Mouse (Mus musculus): ENCODE measurements around the gene Grb7. TPM values are rescaled to one million over a fixed set of nuclear protein-coding genes. Genes with fewer than 3 reads are reported as not detected.

Gene Grb7
- polyA plus RNA-seq, 1 experiment from 2014 or later = 36.0 TPM

DNA sequence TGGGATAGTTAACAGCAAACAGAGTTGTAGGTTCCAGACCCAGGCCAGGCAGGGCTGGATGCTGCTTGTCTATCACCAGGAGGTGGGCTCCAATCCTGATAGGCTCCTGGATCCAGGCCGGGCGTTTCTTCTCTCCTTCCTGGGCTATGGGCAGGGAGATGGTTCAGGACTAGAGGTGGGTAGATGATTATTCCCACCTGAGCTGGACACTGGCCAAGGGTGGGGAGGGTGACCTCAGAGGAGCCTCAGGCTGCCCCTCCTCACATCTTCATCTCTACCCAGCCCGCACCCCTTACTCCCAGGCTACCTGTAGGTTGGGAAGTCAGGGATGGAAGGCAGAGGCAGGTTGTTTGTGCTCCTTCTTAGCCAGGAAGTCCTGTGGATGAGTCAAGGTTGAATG lies 3.2 kb downstream of the Grb7 start:
- Histone ChIP-seq H3K9me3 (replicated peaks; ENCODE audit: control insufficient read depth, low read length) (no peaks in the 10 kb centered on the region), H3K27me3 (ENCODE audit: control insufficient read depth, insufficient read depth, low read depth, low read length) (peaks cover 32% of the 10 kb centered on the region), H3K27ac (ENCODE audit: low read length) (no peak overlapping the region), H3K4me3 (ENCODE audit: low read depth, low read length) (peak overlapping the region; percentile 53), H3K4me2 (ENCODE audit: low read depth, low read length) (peak overlapping the region; percentile 56), H3K36me3 (ENCODE audit: control insufficient read depth, insufficient read depth) (peaks cover 10% of the 10 kb centered on the region), H3K9ac (ENCODE audit: low read depth, low read length) (no peak overlapping the region), H3K4me1 (ENCODE audit: control insufficient read depth, low read depth, low read length) (no peaks in the 10 kb centered on the region; the same call in 1 of the 2 replicates)
- 62% methylated on average over 3 of the region's 3 CpGs for WGBS (ENCODE audit: insufficient replicate concordance)
- no peak for ATAC-seq (ENCODE audit: low read depth)

DNA sequence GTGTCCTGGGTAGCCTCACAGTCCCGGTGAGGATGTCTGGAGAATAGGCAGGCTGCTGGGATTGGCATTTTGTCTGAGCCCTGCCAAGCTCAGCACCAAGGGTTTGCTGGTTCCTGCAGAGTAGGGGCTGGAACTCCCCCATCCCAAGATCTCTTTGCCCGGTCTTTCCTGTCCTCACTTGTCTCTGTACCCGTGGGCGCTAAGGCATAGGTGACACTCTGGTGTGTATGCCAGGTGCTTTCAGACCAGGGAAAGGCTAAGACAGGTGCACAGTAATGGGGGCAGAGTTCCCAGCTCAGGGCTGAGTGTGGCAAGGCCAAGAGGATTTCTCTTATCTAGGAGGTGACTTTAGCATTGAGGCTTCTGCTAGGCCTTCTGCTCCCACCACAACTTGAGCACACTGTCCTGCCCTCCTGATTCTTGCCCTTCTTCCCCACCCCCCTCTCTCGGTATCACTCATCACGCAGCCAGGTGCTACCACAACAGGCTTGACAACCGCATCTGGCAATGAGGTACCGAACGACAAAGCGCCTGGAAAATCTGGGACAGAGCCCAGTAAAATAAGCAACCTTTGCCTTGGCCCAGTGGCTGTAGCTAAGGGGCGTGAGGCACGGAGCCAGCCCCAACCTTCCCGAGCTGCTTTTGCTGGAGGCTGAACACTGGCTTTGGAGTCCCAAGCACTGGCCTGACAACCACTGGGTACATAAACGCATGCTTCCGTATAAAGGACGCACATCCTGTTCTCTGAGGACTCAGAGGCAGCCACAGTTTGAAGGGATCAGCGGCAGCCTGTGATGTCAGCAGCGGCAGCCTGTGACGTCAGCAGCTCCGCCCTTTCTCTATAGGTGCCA lies 4.0 kb downstream of the Grb7 start:
- no peak overlapping the region for H3K27ac ChIP-seq (ENCODE audit: low read length)
- H3K9me3 ChIP-seq (replicated peaks; ENCODE audit: control insufficient read depth, low read length) = no peaks in the 10 kb centered on the region
- H3K9ac ChIP-seq (ENCODE audit: low read depth, low read length) = no peak overlapping the region
- 66% methylated on average over 20 of the region's 20 CpGs for WGBS (ENCODE audit: insufficient replicate concordance)
- H3K27me3 ChIP-seq (ENCODE audit: control insufficient read depth, insufficient read depth, low read depth, low read length) = peaks cover 32% of the 10 kb centered on the region
- peaks cover 13% of the 10 kb centered on the region for H3K36me3 ChIP-seq (ENCODE audit: control insufficient read depth, insufficient read depth)
- no peak for ATAC-seq (ENCODE audit: low read depth)
- H3K4me2 ChIP-seq (ENCODE audit: low read depth, low read length) = peak overlapping the region; percentile 56
- H3K4me3 ChIP-seq (ENCODE audit: low read depth, low read length) = peak overlapping the region; percentile 9; the same call in 1 of the 2 replicates
- no peaks in the 10 kb centered on the region; the same call in 1 of the 2 replicates for H3K4me1 ChIP-seq (ENCODE audit: control insufficient read depth, low read depth, low read length)

DNA sequence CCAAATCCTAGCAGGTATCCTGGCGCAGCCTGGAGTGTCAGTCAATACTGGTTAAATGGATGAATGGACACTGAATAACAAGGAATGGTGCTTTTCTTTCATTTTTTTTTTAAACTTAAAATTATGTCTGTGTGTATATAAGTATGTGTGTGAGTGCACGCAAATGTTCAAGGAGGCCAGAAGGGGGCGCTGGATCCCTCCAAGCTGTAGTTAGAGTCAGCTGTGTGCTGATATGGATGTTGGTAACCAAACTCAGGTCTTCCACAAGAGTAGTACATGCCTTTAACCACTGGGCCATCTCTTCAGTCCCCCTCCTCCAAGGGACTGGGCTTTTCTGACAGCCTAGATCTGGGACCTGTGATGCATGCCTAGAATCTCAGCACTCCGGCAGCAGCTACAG lies 9.3 kb downstream of the Grb7 start:
- WGBS (ENCODE audit: insufficient replicate concordance) = 70% methylated on average over 4 of the region's 4 CpGs
- Histone ChIP-seq H3K4me1 (ENCODE audit: control insufficient read depth, low read depth, low read length) (peaks cover 9% of the 10 kb centered on the region), H3K27me3 (ENCODE audit: control insufficient read depth, insufficient read depth, low read depth, low read length) (peaks cover 30% of the 10 kb centered on the region), H3K27ac (ENCODE audit: low read length) (no peak overlapping the region), H3K36me3 (ENCODE audit: control insufficient read depth, insufficient read depth) (peaks cover 13% of the 10 kb centered on the region), H3K4me2 (ENCODE audit: low read depth, low read length) (no peak overlapping the region), H3K9me3 (replicated peaks; ENCODE audit: control insufficient read depth, low read length) (no peaks in the 10 kb centered on the region), H3K4me3 (ENCODE audit: low read depth, low read length) (no peak overlapping the region), H3K9ac (ENCODE audit: low read depth, low read length) (no peak overlapping the region)
- no peak for ATAC-seq (ENCODE audit: low read depth)

DNA sequence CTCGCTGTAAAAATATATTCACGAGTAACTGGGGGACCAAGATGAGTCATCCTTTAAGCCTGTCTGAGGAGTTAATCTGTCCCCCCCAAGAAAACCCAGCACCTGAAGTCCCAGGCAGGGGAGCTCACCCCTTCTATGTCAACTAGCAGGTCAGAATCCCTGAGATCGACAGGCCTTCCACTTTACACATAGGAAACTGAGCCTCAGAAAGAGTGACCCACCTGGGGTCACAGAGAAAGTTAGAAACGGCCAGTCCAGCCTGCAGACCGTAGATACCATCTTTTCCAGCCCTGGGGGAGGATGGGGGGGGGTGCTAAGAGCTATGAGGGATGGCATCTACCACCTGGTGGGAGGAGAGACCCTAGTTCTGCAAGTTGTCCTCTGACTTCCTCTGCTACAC lies 10.4 kb downstream of the Grb7 start:
- H3K9ac ChIP-seq (ENCODE audit: low read depth, low read length) = no peak overlapping the region
- no peak for ATAC-seq (ENCODE audit: low read depth)
- peaks cover 33% of the 10 kb centered on the region for H3K27me3 ChIP-seq (ENCODE audit: control insufficient read depth, insufficient read depth, low read depth, low read length)
- 54% methylated on average over 5 of the region's 5 CpGs for WGBS (ENCODE audit: insufficient replicate concordance)
- H3K4me1 ChIP-seq (ENCODE audit: control insufficient read depth, low read depth, low read length) = peaks cover 9% of the 10 kb centered on the region
- no peak overlapping the region for H3K4me3 ChIP-seq (ENCODE audit: low read depth, low read length)
- no peaks in the 10 kb centered on the region for H3K9me3 ChIP-seq (replicated peaks; ENCODE audit: control insufficient read depth, low read length)
- H3K4me2 ChIP-seq (ENCODE audit: low read depth, low read length) = no peak overlapping the region
- H3K27ac ChIP-seq (ENCODE audit: low read length) = no peak overlapping the region
- peaks cover 13% of the 10 kb centered on the region for H3K36me3 ChIP-seq (ENCODE audit: control insufficient read depth, insufficient read depth)

DNA sequence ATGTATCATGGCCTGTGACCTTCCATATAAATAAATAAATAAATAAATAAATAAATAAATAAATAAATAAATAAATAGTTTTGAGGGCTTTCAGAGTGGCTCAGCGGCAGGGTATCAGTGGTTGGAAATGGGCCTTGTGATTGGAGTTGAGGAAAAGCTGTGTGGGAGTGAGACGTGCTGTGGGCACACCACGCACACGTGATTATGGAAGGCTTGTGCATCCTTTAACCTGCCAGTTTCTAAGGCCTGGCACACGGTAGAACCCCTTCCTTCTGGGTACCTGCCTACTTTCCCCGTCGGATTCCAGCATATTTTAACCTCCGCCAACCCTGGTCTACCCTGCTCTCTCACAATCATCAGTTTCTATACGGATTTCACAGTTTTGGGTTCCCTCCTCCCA lies 10.8 kb downstream of the Grb7 start:
- ATAC-seq (ENCODE audit: low read depth) = no peak
- Histone ChIP-seq H3K4me1 (ENCODE audit: control insufficient read depth, low read depth, low read length) (peaks cover 9% of the 10 kb centered on the region), H3K4me3 (ENCODE audit: low read depth, low read length) (peak overlapping the region; percentile 64), H3K9me3 (replicated peaks; ENCODE audit: control insufficient read depth, low read length) (no peaks in the 10 kb centered on the region), H3K9ac (ENCODE audit: low read depth, low read length) (no peak overlapping the region), H3K4me2 (ENCODE audit: low read depth, low read length) (peak overlapping the region; percentile 79), H3K36me3 (ENCODE audit: control insufficient read depth, insufficient read depth) (peaks cover 11% of the 10 kb centered on the region), H3K27me3 (ENCODE audit: control insufficient read depth, insufficient read depth, low read depth, low read length) (peaks cover 33% of the 10 kb centered on the region), H3K27ac (ENCODE audit: low read length) (peak overlapping the region; percentile 34; the same call in 1 of the 2 replicates)
- 28% methylated on average over 9 of the region's 9 CpGs for WGBS (ENCODE audit: insufficient replicate concordance)

DNA sequence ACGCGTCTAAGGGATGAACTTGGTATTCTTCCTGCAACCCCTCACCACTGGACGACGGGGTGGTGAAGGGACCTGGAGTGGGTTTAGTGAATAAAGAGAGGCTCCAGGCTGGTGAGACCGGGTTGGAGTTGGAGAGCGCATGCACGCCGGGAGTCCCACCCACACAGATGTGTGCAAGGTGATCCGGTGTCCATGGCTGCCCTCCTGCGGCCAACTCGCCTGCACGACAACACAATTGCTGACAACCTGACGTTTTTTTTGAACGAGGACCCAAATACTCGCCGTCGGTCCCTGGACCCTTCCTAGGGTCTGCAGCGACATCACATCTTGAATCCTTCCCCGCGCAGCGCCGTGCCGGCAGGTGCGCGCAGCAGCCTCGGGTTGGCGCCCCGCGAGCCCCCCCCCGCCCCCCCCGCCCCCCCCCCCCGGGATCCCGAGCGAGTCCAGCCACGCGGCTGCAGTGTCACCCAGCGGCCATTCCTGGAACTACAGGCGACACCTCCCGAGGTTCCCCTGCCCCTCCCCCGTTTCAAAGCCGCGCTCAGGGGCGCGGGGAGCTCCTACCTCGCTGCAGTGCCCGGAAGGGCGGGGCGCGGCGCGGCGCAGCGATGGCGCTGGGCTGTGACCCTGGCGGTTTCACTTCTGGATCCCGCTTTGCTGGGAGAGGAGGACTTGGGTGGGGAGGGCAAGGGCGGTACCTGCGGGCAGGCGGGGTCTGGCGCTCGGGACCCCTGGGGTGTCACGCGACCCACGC lies 11.3 kb downstream of the Grb7 start:
- under 1% methylated on average over 52 of the region's 64 CpGs for WGBS (ENCODE audit: insufficient replicate concordance)
- Histone ChIP-seq H3K36me3 (ENCODE audit: control insufficient read depth, insufficient read depth) (peaks cover 10% of the 10 kb centered on the region), H3K4me2 (ENCODE audit: low read depth, low read length) (peak overlapping the region; percentile 79), H3K4me1 (ENCODE audit: control insufficient read depth, low read depth, low read length) (peaks cover 9% of the 10 kb centered on the region), H3K27me3 (ENCODE audit: control insufficient read depth, insufficient read depth, low read depth, low read length) (peaks cover 33% of the 10 kb centered on the region), H3K27ac (ENCODE audit: low read length) (peak overlapping the region; percentile 34; the same call in 1 of the 2 replicates), H3K9ac (ENCODE audit: low read depth, low read length) (peak overlapping the region; percentile 43), H3K9me3 (replicated peaks; ENCODE audit: control insufficient read depth, low read length) (no peaks in the 10 kb centered on the region), H3K4me3 (ENCODE audit: low read depth, low read length) (peak overlapping the region; percentile 64)
- peak; percentile 76 for ATAC-seq (ENCODE audit: low read depth)

DNA sequence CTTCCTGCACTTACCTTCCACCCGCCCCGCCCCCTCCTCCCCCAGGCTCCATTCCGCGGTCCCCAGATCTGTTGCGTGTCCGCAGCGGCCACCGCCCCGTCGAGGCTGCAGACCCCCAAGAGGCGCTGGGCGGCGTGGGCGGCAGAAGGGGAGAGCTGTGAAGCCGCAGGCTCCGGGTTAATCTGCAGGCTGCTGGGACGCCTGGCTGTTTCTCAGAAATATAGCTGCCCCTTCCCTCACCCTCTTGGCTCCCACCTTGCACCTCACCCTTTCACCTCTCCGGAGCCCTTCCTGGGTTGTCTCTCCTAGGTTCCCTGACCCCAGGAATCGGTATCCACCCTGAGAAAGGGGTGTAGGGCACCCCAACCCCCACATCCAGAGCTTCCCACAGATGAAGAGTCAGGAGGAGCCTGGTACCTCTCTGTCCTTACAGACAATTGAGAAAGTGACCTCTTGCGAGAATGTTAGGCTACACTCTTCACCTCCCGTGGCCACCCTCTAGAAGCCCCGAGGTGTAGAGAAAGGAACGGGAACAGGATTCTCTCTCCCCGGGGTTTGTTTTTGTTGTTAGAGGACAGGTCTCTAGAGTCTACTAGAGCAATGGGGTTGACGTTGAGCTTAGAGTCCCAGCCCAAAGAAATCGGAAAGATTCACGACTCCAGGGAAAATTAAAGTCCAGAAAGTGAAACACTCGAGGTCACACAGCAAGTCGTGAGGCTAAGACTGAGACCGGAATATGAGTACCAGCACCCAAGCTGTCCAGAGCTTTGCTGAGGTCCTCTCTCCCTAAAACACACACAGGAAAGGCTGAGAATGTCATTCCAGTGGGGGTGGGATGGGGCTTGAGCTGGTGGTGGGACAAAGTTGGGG lies 12.2 kb downstream of the Grb7 start:
- H3K4me3 ChIP-seq (ENCODE audit: low read depth, low read length) = peak overlapping the region; percentile 64
- peaks cover 9% of the 10 kb centered on the region for H3K4me1 ChIP-seq (ENCODE audit: control insufficient read depth, low read depth, low read length)
- H3K27ac ChIP-seq (ENCODE audit: low read length) = no peak overlapping the region
- peaks cover 33% of the 10 kb centered on the region for H3K27me3 ChIP-seq (ENCODE audit: control insufficient read depth, insufficient read depth, low read depth, low read length)
- WGBS (ENCODE audit: insufficient replicate concordance) = 4% methylated on average over 28 of the region's 30 CpGs
- peaks cover 10% of the 10 kb centered on the region for H3K36me3 ChIP-seq (ENCODE audit: control insufficient read depth, insufficient read depth)
- H3K4me2 ChIP-seq (ENCODE audit: low read depth, low read length) = peak overlapping the region; percentile 79
- ATAC-seq (ENCODE audit: low read depth) = no peak
- H3K9me3 ChIP-seq (replicated peaks; ENCODE audit: control insufficient read depth, low read length) = no peaks in the 10 kb centered on the region
- peak overlapping the region; percentile 43 for H3K9ac ChIP-seq (ENCODE audit: low read depth, low read length)

DNA sequence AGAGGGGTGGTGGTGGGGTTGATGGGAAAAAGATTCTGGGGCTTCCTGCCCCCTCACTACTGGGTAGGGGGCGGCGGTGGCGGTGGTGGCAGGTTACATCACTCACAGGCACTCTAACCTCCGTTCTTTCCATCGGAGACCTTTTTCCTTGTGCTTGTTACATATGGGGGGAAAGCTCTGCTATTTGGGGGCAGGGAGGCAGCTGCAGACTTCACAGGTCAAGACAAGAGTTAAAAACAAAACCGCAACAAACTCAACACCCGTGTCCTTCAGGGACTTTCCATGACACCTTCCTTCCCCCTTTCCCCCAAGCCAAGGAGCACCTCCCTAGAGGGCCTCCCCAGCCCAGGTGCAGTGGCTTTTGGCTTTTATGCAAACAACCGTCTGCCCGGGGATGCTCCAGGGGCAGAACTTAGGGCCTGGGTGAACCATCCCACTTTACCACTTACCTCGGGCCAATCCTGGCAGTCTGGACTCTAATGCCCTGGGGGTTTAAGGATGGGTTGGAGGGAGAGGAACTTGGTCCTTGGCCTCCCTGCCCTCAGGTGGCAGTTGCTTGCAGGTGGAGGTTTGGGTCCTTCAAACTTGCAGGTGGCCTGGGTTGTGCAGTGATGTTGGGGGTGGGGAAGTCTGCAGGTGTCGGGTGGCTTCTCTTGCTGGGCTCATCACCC lies 13.0 kb downstream of the Grb7 start:
- Histone ChIP-seq H3K4me2 (ENCODE audit: low read depth, low read length) (no peak overlapping the region), H3K4me3 (ENCODE audit: low read depth, low read length) (no peak overlapping the region), H3K27ac (ENCODE audit: low read length) (no peak overlapping the region), H3K27me3 (ENCODE audit: control insufficient read depth, insufficient read depth, low read depth, low read length) (peaks cover 33% of the 10 kb centered on the region), H3K36me3 (ENCODE audit: control insufficient read depth, insufficient read depth) (peaks cover 5% of the 10 kb centered on the region; the same call in 1 of the 2 replicates), H3K9me3 (replicated peaks; ENCODE audit: control insufficient read depth, low read length) (no peaks in the 10 kb centered on the region), H3K4me1 (ENCODE audit: control insufficient read depth, low read depth, low read length) (peaks cover 9% of the 10 kb centered on the region), H3K9ac (ENCODE audit: low read depth, low read length) (no peak overlapping the region)
- WGBS (ENCODE audit: insufficient replicate concordance) = 18% methylated on average over 10 of the region's 11 CpGs
- no peak for ATAC-seq (ENCODE audit: low read depth)

All from liver, embryonic 16.5 days (tissue).